Mouse (Mus musculus): ENCODE data around the gene 1700025C18Rik.

- no peak for TF ChIP-seq CTCF (IDR thresholded peaks at IDR 0.05; ENCODE audit: borderline replicate concordance, extremely low read depth, insufficient read depth, insufficient read length)
- TF ChIP-seq POLR2A (IDR thresholded peaks at IDR 0.05; ENCODE audit: borderline replicate concordance, extremely low read depth, insufficient read depth, insufficient read length, poor library complexity, severe bottlenecking), result no peak
Observed at GRCm38 (mm10) chr2:165061638-165062433, 28.7 kb downstream of the 1700025C18Rik start.

All from brain, embryonic 14.5 days (tissue).